8 mouse cellular contexts compared by ENCODE assay signal in genomic region chr12:102242076-102242722, GRCm38 (mm10). TPM values are rescaled to one million over a fixed set of nuclear protein-coding genes. Genes with fewer than 3 reads are reported as not detected.
DNase-seq lines count a peak whose midpoint lies in the region; ATAC-seq lines count a peak whose summit lies in the region.

No protein-coding gene starts in this region.

- intact Hi-C loops in heart, postnatal 25 days (cut with DNase I): no loop called here

- ATAC-seq in erythroid progenitor cell, adult 5-6 weeks (replicated peaks; ENCODE audit: low FRiP score, poor library complexity, severe bottlenecking): no peak

- peak; percentile 11 to 39 for DNase-seq in adrenal gland, adult (ENCODE audit: inconsistent age in 2 of 2, low spot score in 1 of 2)
- no peak for DNase-seq in adrenal gland, adult 18-20 months (ENCODE audit: low spot score in 2 of 2)
- peak; percentile 38 to 51 for DNase-seq in lung, adult 18-20 months
- DNase-seq in lung, postnatal 14 days: no peak
- DNase-seq in heart, postnatal 25 days (ENCODE audit: low spot score): peak; percentile 58
- DNase-seq in retina, embryonic 14.5 days (ENCODE audit: low spot score): peak; percentile 12
- no peak for DNase-seq in left cerebral cortex, adult 18-20 months (ENCODE audit: low spot score in 2 of 2)

RNA-seq across cellular contexts. Expression of gene Rin3, which starts 40.6 kb away (rescaled TPM):
- 10 to 100 TPM; 16.4 to 20.7 TPM for total RNA-seq in adrenal gland, adult 18-20 months (2021)
- total RNA-seq in heart, postnatal 25 days (2021): 10 to 100 TPM; 14.0 to 17.5 TPM
- 1 to 10 TPM; 3.5 to 4.2 TPM for total RNA-seq in left cerebral cortex, adult 18-20 months (2021)
- total RNA-seq in erythroid progenitor cell, adult 5-6 weeks (2015; ENCODE audit: low replicate concordance): 26.4 and 27.4 TPM in 2 replicates
- total RNA-seq in erythroid progenitor cell, adult 5-6 weeks (2017; ENCODE audit: low replicate concordance): 5.4 and 12.9 TPM in 2 replicates

Comparison
In these comparisons a context has a peak if more than half of its experiments do, and no peak if none do; other contexts are left out.
1. DNase-seq: peak in adrenal gland, adult (2 of 2), lung, adult 18-20 months (2 of 2), heart, postnatal 25 days (single experiment) and retina, embryonic 14.5 days (single experiment); none in adrenal gland, adult 18-20 months (0 of 2), lung, postnatal 14 days (single experiment) and left cerebral cortex, adult 18-20 months (0 of 2).